ENCODE assay signal across 13 mouse cellular contexts in the genomic region with DNA sequence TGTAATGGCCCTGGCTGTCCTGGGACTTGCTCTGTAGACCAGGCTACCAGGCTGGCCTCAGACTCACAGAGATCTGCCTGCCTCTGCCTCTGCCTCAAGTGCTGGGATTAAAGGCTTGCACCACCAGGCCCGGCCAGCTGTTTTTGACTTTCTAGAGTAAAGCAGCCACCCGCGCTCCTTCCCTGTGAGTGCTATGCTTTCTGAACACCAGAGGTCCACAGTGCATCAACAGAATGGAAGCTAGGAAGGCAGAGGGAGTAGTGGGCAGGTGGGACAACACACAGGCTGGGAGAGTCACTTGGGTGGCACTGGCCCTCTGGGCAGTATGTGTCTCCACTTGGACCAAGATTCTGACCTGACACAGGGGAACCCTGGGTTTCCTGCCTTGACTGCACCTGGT. TPM values are rescaled to one million over a fixed set of nuclear protein-coding genes. Genes with fewer than 3 reads are reported as not detected.
DNase-seq lines count a peak whose midpoint lies in the region; ATAC-seq and TF ChIP-seq lines count a peak whose summit lies in the region.
"Had no signal": no experiment of that assay in that cellular context is flagged by ENCODE, and none has a peak within 500 bp of the region (broad histone marks: within the 10 kb centered on the region; RNA-seq: fewer than 3 reads in every experiment).

No protein-coding gene starts in this region.

- H3K36me3 ChIP-seq in hindbrain, embryonic 11.5 days (ENCODE audit: control insufficient read depth, insufficient read depth, low read length) = 0 out of 2 replicates have a peak, but pooled peaks cover 2% of the 10 kb centered on the region
- no peaks in the 10 kb centered on the region for H3K36me3 ChIP-seq in midbrain, embryonic 11.5 days (ENCODE audit: control insufficient read depth, insufficient read depth, low read length)

- H3K4me2 ChIP-seq in hindbrain, embryonic 11.5 days (replicated peaks; ENCODE audit: low read depth, low read length) = no peak overlapping the region
- no peak overlapping the region for H3K4me2 ChIP-seq in midbrain, embryonic 11.5 days

- no peak for ATAC-seq in hindbrain, embryonic 11.5 days (ENCODE audit: low FRiP score)
- no peak for ATAC-seq in midbrain, embryonic 11.5 days (ENCODE audit: low FRiP score)
- ATAC-seq in erythroid progenitor cell, adult 5-6 weeks (replicated peaks; ENCODE audit: low FRiP score, poor library complexity, severe bottlenecking) = no peak
- ATAC-seq: liver, postnatal 0 days had no signal

- H3K4me3 ChIP-seq in layer of hippocampus, adult 2 months = no peak overlapping the region
- H3K4me3 ChIP-seq in hindbrain, embryonic 11.5 days (ENCODE audit: low read depth, low read length) = no peak overlapping the region
- no peak overlapping the region for H3K4me3 ChIP-seq in midbrain, embryonic 11.5 days (ENCODE audit: low read depth, low read length)

- peaks cover 2% of the 10 kb centered on the region; the same call in 1 of the 2 replicates for H3K4me1 ChIP-seq in hindbrain, embryonic 11.5 days (replicated peaks; ENCODE audit: control insufficient read depth, insufficient read depth, low read length)
- peaks cover 12% of the 10 kb centered on the region for H3K4me1 ChIP-seq in midbrain, embryonic 11.5 days (ENCODE audit: control insufficient read depth, insufficient read depth, low read length)

- peaks cover 14% of the 10 kb centered on the region for H3K27me3 ChIP-seq in hindbrain, embryonic 11.5 days (ENCODE audit: control insufficient read depth, insufficient read depth, low read length)
- peaks cover 13% of the 10 kb centered on the region for H3K27me3 ChIP-seq in midbrain, embryonic 11.5 days (ENCODE audit: control insufficient read depth, insufficient read depth, low read length)

- H3K9me3 ChIP-seq in hindbrain, embryonic 11.5 days (ENCODE audit: control insufficient read depth, low read length) = no peaks in the 10 kb centered on the region
- no peaks in the 10 kb centered on the region for H3K9me3 ChIP-seq in midbrain, embryonic 11.5 days (ENCODE audit: control insufficient read depth, low read length)
- H3K9me3 ChIP-seq: G1E had no signal

- H3K27ac ChIP-seq in layer of hippocampus, adult 2 months = no peak overlapping the region
- peak overlapping the region; percentile 47; the same call in 1 of the 2 replicates for H3K27ac ChIP-seq in hindbrain, embryonic 11.5 days (ENCODE audit: low read depth, low read length)
- no peak overlapping the region for H3K27ac ChIP-seq in midbrain, embryonic 11.5 days (ENCODE audit: low read depth, low read length)

- no peak overlapping the region for H3K9ac ChIP-seq in hindbrain, embryonic 11.5 days (ENCODE audit: low read depth, low read length)
- H3K9ac ChIP-seq in midbrain, embryonic 11.5 days (ENCODE audit: low read length) = 0 out of 2 replicates have a peak overlapping the region, but pooled peaks have one; percentile 27
- H3K9ac ChIP-seq: liver, postnatal 0 days had no signal

- no peak for DNase-seq in layer of hippocampus, adult 2 months (ENCODE audit: low spot score in 2 of 2)
- DNase-seq in layer of hippocampus, postnatal 10 days (ENCODE audit: low spot score in 2 of 2) = no peak
- peak; percentile 9 for DNase-seq in hindbrain, embryonic 11.5 days (ENCODE audit: low spot score)
- DNase-seq in midbrain, embryonic 11.5 days (ENCODE audit: low spot score, missing footprints) = no peak
- DNase-seq in gastrocnemius, postnatal 4 days (ENCODE audit: low spot score in 2 of 2) = no peak
- no peak for DNase-seq in right cerebral cortex, postnatal 25 days
- DNase-seq in spleen, postnatal 36 days (ENCODE audit: low spot score in 2 of 2) = no peak
- DNase-seq: cerebellum, adult 2 months; gastrocnemius, postnatal 10 days; liver, postnatal 0 days; thymus, adult 2 months had no signal

- 74% methylated on average over 3 of the region's 3 CpGs for WGBS in hindbrain, embryonic 11.5 days
- 81% methylated on average over 3 of the region's 3 CpGs for WGBS in midbrain, embryonic 11.5 days

- peak; percentile 30; the same call in 1 of the 2 replicates for TF ChIP-seq CTCF in layer of hippocampus, adult 2 months (conservative IDR thresholded peaks at IDR 0.05)

RNA-seq across cellular contexts. Expression of gene Rrp1, which starts 17.5 kb away (rescaled TPM):
- total RNA-seq in layer of hippocampus, adult 2 months (2021) = 100 to 1,000 TPM; 352 to 358 TPM
- total RNA-seq in layer of hippocampus, postnatal 10 days (2021) = 100 to 1,000 TPM; 316 to 337 TPM
- 225 and 242 TPM in 2 replicates for polyA plus RNA-seq in hindbrain, embryonic 11.5 days (2014; fragmentation: Nextera tagmentation; extraction: Ambion mirVana)
- polyA plus RNA-seq in midbrain, embryonic 11.5 days (2014; fragmentation: Nextera tagmentation; extraction: Ambion mirVana) = 223 and 244 TPM in 2 replicates
- total RNA-seq in gastrocnemius, postnatal 4 days (2021) = 100 to 1,000 TPM; 113 to 119 TPM
- total RNA-seq in erythroid progenitor cell, adult 5-6 weeks (2015; ENCODE audit: low replicate concordance) = 23.1 and 56.2 TPM in 2 replicates
- 61.2 and 63.2 TPM in 2 replicates for total RNA-seq in erythroid progenitor cell, adult 5-6 weeks (2017; ENCODE audit: low replicate concordance)

RNA-seq across cellular contexts. Expression of gene Cstb, which starts 30.1 kb away (rescaled TPM):
- 10 to 100 TPM; 29.9 to 34.9 TPM for total RNA-seq in layer of hippocampus, adult 2 months (2021)
- 10 to 100 TPM; 37.4 to 38.2 TPM for total RNA-seq in layer of hippocampus, postnatal 10 days (2021)
- 115 and 117 TPM in 2 replicates for polyA plus RNA-seq in hindbrain, embryonic 11.5 days (2014; fragmentation: Nextera tagmentation; extraction: Ambion mirVana)
- 109 and 115 TPM in 2 replicates for polyA plus RNA-seq in midbrain, embryonic 11.5 days (2014; fragmentation: Nextera tagmentation; extraction: Ambion mirVana)
- 10 to 100 TPM; 46.6 to 52.1 TPM for total RNA-seq in gastrocnemius, postnatal 4 days (2021)
- 14.3 TPM in 1 of 2 replicates, not detected in the other for total RNA-seq in erythroid progenitor cell, adult 5-6 weeks (2015; ENCODE audit: low replicate concordance)
- 6.7 TPM in 1 of 2 replicates, not detected in the other for total RNA-seq in erythroid progenitor cell, adult 5-6 weeks (2017; ENCODE audit: low replicate concordance)

RNA-seq across cellular contexts. Expression of gene Agpat3, which starts 43.1 kb away (rescaled TPM):
- 100 to 1,000 TPM; 207 to 216 TPM for total RNA-seq in layer of hippocampus, adult 2 months (2021)
- 100 to 1,000 TPM; 247 to 258 TPM for total RNA-seq in layer of hippocampus, postnatal 10 days (2021)
- polyA plus RNA-seq in hindbrain, embryonic 11.5 days (2014; fragmentation: Nextera tagmentation; extraction: Ambion mirVana) = 44.1 and 46.0 TPM in 2 replicates
- 37.8 and 46.3 TPM in 2 replicates for polyA plus RNA-seq in midbrain, embryonic 11.5 days (2014; fragmentation: Nextera tagmentation; extraction: Ambion mirVana)
- 100 to 1,000 TPM; 231 to 259 TPM for total RNA-seq in gastrocnemius, postnatal 4 days (2021)
- total RNA-seq in erythroid progenitor cell, adult 5-6 weeks (2015; ENCODE audit: low replicate concordance) = 16.6 and 24.7 TPM in 2 replicates
- 10.5 and 14.0 TPM in 2 replicates for total RNA-seq in erythroid progenitor cell, adult 5-6 weeks (2017; ENCODE audit: low replicate concordance)

Comparison
In these comparisons a context has a peak if more than half of its experiments do, and no peak if none do; other contexts are left out.
1. RNA of gene Agpat3, which starts 43.1 kb away (total RNA-seq): 231 to 259 TPM in gastrocnemius, postnatal 4 days, 247 to 258 TPM in layer of hippocampus, postnatal 10 days and 207 to 216 TPM in layer of hippocampus, adult 2 months; 10.5 to 24.7 TPM in erythroid progenitor cell, adult 5-6 weeks; every median in the first group is over 4 times any median in the second.